Mouse (Mus musculus) megakaryocyte, embryonic 14.5 days (primary cell): Measurements from ENCODE around the gene Cd99l2. TPM values are rescaled to one million over a fixed set of nuclear protein-coding genes. Genes with fewer than 3 reads are reported as not detected.

ENCODE experiments used
- H3K27me3 ChIP-seq: replicated peaks from 2 replicates; pipeline ENCODE3; 2012; ENCODE audit warnings: inconsistent platforms
- H3K36me3 ChIP-seq: replicated peaks from 2 replicates; pipeline ENCODE3; 2012; ENCODE audit warnings: low read length, inconsistent platforms, mixed read lengths
- H3K4me1 ChIP-seq: 2 replicates; pipeline ENCODE4 v1.6.1; 2012; ENCODE audit warnings: inconsistent platforms
- H3K4me3 ChIP-seq: replicated peaks from 2 replicates; pipeline ENCODE3; 2012; ENCODE audit warnings: moderate library complexity, mild to moderate bottlenecking, inconsistent platforms
- H3K9me3 ChIP-seq: 2 replicates; pipeline ENCODE4 v1.6.1; 2012; ENCODE audit warnings: inconsistent platforms
- FLI1 ChIP-seq: IDR thresholded peaks from 2 replicates; pipeline ENCODE4 v1.6.1; 2012; ENCODE audit warnings: low read length, inconsistent platforms, mixed read lengths
- GATA1 ChIP-seq: IDR thresholded peaks from 3 replicates; pipeline ENCODE4 v1.6.1; 2012; ENCODE audit warnings: mixed read lengths, low read length, inconsistent platforms, borderline replicate concordance
- polyA plus RNA-seq: library from polyadenylated mRNA; stranded (reverse); fragments of >175 nt; gene quantifications from 2 replicates; pipeline ENCODE4 v1.2.3, GENCODE M21; 2012; ENCODE audit warnings: low replicate concordance; ENCODE audit not compliant: insufficient read depth

Gene Cd99l2
- polyA plus RNA-seq, 1 experiment = 2.2 TPM

- Histone ChIP-seq H3K9me3 (no peaks in the 10 kb centered on the region), H3K27me3 (peaks cover 5% of the 10 kb centered on the region), H3K4me3 (no peak overlapping the region), H3K4me1 (peaks cover 2% of the 10 kb centered on the region; the same call in 1 of the 2 replicates), H3K36me3 (peaks cover 22% of the 10 kb centered on the region)
- no peak for TF ChIP-seq GATA1
- no peak for TF ChIP-seq FLI1
These were observed 58.2 kb downstream of the Cd99l2 start for GRCm38 (mm10) chrX:71434448-71434847.

- peaks cover 16% of the 10 kb centered on the region for H3K36me3 ChIP-seq
- no peak overlapping the region for H3K4me3 ChIP-seq
- TF ChIP-seq GATA1 (no peak), FLI1 (no peak)
- peaks cover 14% of the 10 kb centered on the region for H3K27me3 ChIP-seq
- no peaks in the 10 kb centered on the region for H3K9me3 ChIP-seq
- peaks cover 4% of the 10 kb centered on the region for H3K4me1 ChIP-seq
These were observed 61.7 kb downstream of the Cd99l2 start for GRCm38 (mm10) chrX:71430900-71431299.

DNA sequence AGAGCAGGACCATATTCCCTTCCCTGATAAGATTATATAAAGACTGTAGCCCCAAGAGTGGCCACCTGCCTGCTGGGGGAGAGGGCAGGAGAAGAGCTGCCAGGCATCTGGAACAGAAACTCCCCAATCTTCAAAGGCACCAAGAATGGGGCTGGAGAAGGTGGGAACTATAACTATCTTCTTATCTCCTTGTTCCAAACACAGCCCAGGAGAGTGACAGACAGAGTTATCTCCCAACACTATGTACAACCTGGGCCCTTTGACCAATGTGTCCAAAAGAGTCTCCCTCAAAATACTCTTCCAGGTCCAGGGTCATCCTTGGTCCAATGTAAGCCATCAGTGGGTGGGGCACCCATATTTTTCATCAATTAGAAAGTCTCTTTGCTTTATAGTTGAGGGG is 65.2 kb downstream of the Cd99l2 start:
- peaks cover 7% of the 10 kb centered on the region for H3K4me1 ChIP-seq
- H3K27me3 ChIP-seq = peaks cover 24% of the 10 kb centered on the region
- TF ChIP-seq GATA1 = no peak
- H3K9me3 ChIP-seq = no peaks in the 10 kb centered on the region
- H3K4me3 ChIP-seq = no peak overlapping the region
- H3K36me3 ChIP-seq = peaks cover 22% of the 10 kb centered on the region

DNA sequence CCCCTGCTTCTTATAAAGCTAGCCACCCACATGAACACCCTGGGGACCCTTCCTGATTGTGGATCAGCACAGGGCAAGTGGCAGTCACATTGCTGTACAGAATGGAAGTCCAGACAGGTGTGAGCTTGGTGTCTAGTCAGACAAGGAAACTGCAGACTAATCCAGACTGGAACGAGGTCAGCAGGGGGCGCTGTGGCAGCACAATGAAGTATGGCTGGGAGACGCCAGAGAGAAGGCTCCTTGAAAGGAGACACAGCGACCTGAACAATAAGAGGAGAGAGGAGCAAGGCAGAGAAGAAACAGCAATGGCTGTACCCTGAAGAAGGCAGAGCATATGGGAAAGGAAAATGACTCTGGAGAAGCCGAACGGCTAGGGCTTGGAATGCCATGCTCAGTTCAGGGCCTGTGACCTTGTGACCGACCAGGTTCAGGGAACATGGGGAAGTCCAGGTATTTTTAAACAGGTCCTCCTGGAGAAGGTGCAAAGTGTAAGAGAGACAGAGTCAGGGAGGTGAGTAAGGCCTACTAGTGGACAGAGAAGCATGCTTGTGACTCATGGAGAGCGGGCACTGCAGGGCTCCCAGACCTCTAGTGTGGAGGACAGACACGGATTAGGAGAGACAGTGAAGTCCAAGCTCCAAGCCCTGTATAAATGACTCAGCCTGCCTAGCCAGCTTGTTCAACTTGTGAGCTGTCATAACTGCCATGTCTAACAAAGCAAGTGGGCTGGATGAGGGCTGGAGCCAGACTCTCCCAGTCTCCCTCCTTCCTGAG is 66.7 kb downstream of the Cd99l2 start:
- Histone ChIP-seq H3K36me3 (peaks cover 38% of the 10 kb centered on the region), H3K27me3 (peaks cover 30% of the 10 kb centered on the region), H3K4me1 (peaks cover 7% of the 10 kb centered on the region), H3K4me3 (no peak overlapping the region), H3K9me3 (no peaks in the 10 kb centered on the region)
- TF ChIP-seq GATA1 (no peak), FLI1 (no peak)

GRCm38 (mm10) chrX:71424852-71425251 is 67.8 kb downstream of the Cd99l2 start:
- Histone ChIP-seq H3K27me3 (peaks cover 30% of the 10 kb centered on the region), H3K9me3 (no peaks in the 10 kb centered on the region), H3K36me3 (peaks cover 48% of the 10 kb centered on the region), H3K4me3 (no peak overlapping the region), H3K4me1 (peaks cover 7% of the 10 kb centered on the region)
- TF ChIP-seq GATA1 = no peak
- no peak for TF ChIP-seq FLI1

GRCm38 (mm10) chrX:71413616-71414015 is 79.0 kb downstream of the Cd99l2 start:
- Histone ChIP-seq H3K4me1 (no peaks in the 10 kb centered on the region), H3K9me3 (no peaks in the 10 kb centered on the region), H3K36me3 (peaks cover 73% of the 10 kb centered on the region)

GRCm38 (mm10) chrX:71412776-71413175 is 79.9 kb downstream of the Cd99l2 start:
- peaks cover 12% of the 10 kb centered on the region for H3K27me3 ChIP-seq
- H3K4me3 ChIP-seq = no peak overlapping the region
- no peaks in the 10 kb centered on the region for H3K9me3 ChIP-seq
- TF ChIP-seq GATA1 = no peak
- TF ChIP-seq FLI1 = no peak
- peaks cover 75% of the 10 kb centered on the region for H3K36me3 ChIP-seq
- no peaks in the 10 kb centered on the region for H3K4me1 ChIP-seq

More at GRCm38 (mm10) chrX:71413616-71414015, 79.0 kb downstream of the Cd99l2 start:
- Histone ChIP-seq H3K4me3 (no peak overlapping the region), H3K27me3 (peaks cover 12% of the 10 kb centered on the region)
- TF ChIP-seq GATA1 (no peak), FLI1 (no peak)

- Histone ChIP-seq H3K4me1 (no peaks in the 10 kb centered on the region), H3K27me3 (peaks cover 5% of the 10 kb centered on the region), H3K36me3 (peaks cover 53% of the 10 kb centered on the region), H3K9me3 (no peaks in the 10 kb centered on the region), H3K4me3 (no peak overlapping the region)
- TF ChIP-seq FLI1 = no peak
- no peak for TF ChIP-seq GATA1
These were observed 84.3 kb downstream of the Cd99l2 start for GRCm38 (mm10) chrX:71408386-71408785.

- Histone ChIP-seq H3K4me1 (no peaks in the 10 kb centered on the region), H3K36me3 (peaks cover 60% of the 10 kb centered on the region), H3K27me3 (no peaks in the 10 kb centered on the region), H3K4me3 (no peak overlapping the region), H3K9me3 (no peaks in the 10 kb centered on the region)
- TF ChIP-seq FLI1 = no peak
- TF ChIP-seq GATA1 = no peak
These were observed 86.4 kb downstream of the Cd99l2 start for GRCm38 (mm10) chrX:71406290-71406689.

DNA sequence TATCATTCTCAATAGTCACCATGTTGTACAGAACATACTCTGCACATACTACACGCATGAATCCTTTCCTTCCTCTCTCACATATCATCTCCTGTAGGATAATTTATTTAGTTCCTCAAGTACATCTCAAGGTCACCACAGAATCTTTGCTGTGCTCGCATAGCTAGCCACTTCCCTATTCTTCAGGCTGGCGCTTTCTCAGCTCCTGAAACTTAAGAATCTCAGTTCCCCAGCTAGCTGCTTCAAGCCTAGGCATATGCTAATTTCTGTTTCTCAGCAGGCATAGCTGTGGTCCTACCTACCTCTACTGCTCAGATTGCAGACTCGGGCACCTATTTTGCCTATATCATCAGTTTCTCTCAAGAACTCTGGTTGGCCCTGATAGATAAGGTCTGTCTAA is 96.3 kb downstream of the Cd99l2 start:
- H3K4me3 ChIP-seq = no peak overlapping the region
- H3K4me1 ChIP-seq = no peaks in the 10 kb centered on the region
- H3K27me3 ChIP-seq = peaks cover 4% of the 10 kb centered on the region
- TF ChIP-seq GATA1 (no peak), FLI1 (no peak)
- no peaks in the 10 kb centered on the region for H3K9me3 ChIP-seq
- peaks cover 86% of the 10 kb centered on the region for H3K36me3 ChIP-seq

DNA sequence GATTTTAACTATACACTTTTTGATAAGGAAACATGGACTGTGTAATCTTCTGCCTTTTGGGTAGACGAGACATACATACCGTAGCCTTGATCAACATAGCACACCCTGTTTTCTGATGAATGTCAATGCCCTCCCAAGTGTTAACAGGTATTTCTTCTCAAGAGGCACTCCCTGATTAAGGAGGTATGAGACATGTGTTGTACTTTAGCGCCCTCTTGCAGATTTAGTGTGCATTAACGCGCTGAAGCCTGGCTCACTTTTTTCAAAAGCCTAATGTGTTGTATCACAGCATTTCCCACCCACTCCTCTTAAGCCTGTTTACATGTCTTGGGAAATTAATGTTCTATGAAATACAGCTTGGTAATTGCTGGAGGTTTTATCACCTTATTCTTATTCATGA is 111.1 kb downstream of the Cd99l2 start:
- Histone ChIP-seq H3K4me3 (no peak overlapping the region), H3K4me1 (no peaks in the 10 kb centered on the region; the same call in 1 of the 2 replicates)
- TF ChIP-seq FLI1 (no peak), GATA1 (no peak)

More for the DNA sequence above, 111.1 kb downstream of the Cd99l2 start:
- peaks cover 2% of the 10 kb centered on the region for H3K27me3 ChIP-seq
- no peaks in the 10 kb centered on the region for H3K9me3 ChIP-seq
- peaks cover 44% of the 10 kb centered on the region for H3K36me3 ChIP-seq
